Mouse (Mus musculus): ENCODE results near the gene Fgf22.

The Fgf22 gene

GRCm38 (mm10) chr10:79767372-79768244, 12.7 kb downstream of the Fgf22 start:
- peak; percentile 93 to 97 for DNase-seq

GRCm38 (mm10) chr10:79768400-79768799, 13.5 kb downstream of the Fgf22 start:
- peak; percentile 74 to 82 for DNase-seq

DNA sequence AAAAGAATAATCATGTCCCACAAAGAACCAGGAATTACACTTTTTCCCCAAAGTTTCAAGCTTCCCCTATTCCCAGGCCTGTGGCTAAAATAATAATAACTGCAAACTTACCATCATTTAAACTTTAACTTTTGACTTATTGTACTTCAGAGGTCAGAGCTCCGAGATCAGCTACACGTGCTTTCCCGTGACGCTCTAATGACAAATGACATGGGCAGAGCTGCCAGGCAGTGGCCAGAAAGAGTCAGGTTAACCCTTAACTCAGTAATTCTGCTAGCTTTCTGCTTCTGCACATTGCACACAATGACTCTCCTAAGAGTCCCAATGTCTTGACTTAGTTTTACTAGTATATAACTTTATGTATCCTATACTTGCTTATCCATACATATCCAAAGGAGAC, 14.5 kb downstream of the Fgf22 start:
- DNase-seq = no peak

DNA sequence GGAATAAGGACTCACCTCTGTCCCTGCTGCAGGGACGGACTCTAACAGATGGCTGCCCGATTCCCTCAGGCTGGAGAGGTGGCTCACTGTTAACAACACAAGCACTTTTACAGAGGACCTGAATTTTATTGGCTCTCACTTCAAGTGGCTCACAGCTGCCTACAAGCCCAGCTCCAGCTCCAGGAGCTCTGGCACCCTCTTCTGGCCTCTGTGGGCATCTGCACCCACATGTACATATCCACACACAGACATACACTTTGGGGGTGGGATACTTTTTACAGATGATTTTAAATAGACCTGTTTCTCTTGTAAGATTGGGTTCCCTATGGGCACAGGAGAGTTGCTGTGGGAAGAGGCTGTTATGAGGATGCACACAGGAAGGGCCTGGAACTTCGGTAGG, 17.4 kb downstream of the Fgf22 start:
- no peak for DNase-seq

- no peak for DNase-seq
These were observed 18.3 kb downstream of the Fgf22 start for GRCm38 (mm10) chr10:79773208-79773607.

GRCm38 (mm10) chr10:79774486-79775279, 19.8 kb downstream of the Fgf22 start:
- no peak for DNase-seq

DNA sequence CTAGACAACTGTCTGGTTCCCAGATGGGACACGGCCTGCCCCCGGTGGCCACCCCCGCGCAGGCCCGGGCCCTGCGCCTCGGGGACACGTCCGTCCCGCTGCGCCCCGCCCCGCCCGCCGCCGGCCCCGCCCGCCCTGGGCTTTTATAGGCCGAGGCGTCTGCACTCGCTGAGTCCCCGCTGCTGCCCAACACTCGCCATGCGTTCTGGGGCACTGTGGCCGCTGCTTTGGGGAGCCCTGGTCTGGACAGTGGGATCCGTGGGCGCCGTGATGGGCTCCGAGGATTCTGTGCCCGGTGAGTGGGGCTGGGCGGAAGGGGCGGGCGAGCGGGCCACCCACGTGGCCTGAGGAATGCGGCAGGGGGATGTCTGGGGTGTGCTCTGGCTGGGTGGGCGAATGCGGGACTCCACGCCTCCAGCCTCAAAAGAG, 22.2 kb downstream of the Fgf22 start, which contains the start of gene Fstl3:
Gene Fstl3 (plus strand): TSS at position 170 of the 429 bp plus-strand sequence.
- no peak for DNase-seq

GRCm38 (mm10) chr10:79778006-79778405, 23.1 kb downstream of the Fgf22 start:
- DNase-seq = peak in 1 of 2 experiments; percentile 48

GRCm38 (mm10) chr10:79779193-79779592, 24.3 kb downstream of the Fgf22 start:
- DNase-seq = no peak

DNA sequence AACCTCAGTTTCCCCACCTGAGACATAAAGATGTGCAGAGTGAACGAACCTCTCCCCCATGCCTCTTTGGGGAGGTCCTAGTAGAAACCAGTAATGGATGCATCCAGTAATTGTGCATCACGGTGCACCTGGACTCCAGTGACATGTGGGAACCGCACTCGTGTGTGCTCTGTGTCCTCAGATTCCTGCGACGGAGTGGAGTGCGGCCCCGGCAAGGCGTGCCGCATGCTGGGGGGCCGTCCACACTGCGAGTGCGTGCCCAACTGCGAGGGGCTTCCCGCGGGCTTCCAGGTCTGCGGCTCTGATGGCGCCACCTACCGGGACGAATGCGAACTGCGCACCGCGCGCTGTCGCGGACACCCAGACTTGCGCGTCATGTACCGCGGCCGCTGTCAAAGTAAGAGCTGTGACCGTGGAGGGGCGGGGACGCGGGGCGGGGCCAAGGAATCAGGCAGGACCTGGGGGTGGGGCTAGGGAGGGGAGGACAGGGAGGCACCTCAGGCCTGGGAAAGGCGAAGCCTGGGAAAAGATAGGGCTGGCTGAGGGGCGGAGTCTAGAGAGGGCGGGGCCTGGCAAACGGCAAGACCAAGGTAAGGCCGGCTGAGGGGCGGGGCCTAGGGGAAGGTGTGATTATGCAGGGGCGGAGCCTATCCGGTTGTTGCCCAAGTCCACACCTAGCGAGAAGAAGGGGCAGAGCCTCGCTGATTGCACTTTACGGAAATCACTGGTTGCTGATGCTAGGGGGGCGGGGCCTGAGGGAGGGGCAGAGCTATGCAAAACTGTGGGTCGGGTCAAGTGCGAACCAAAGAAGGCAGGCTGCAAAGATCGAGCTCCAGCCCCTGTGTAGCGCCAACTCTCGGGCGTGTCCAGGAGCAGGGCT, 25.1 kb downstream of the Fgf22 start:
- DNase-seq = peak; percentile 96 to 99

DNA sequence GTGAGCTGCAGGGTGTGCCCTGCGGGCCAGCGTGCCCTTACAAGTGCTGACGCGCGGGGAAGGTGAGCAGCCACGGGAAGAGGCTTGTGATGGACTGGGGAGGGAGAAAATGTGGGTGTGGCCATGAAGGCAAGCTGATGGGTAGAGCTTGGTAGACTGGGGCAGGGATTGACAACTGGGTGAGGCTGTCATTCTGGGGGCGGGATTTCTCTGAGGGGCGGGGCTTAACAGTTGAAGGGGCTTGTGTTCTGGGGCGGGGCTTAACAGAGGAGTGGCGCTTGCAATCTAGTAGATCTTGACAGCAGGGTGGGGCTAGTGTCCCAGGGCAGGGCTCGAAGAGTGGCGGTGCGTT, 25.8 kb downstream of the Fgf22 start:
- no peak for DNase-seq

- DNase-seq = peak in 1 of 2 experiments; percentile 50
These were observed 26.3 kb downstream of the Fgf22 start for GRCm38 (mm10) chr10:79781139-79781538.

DNA sequence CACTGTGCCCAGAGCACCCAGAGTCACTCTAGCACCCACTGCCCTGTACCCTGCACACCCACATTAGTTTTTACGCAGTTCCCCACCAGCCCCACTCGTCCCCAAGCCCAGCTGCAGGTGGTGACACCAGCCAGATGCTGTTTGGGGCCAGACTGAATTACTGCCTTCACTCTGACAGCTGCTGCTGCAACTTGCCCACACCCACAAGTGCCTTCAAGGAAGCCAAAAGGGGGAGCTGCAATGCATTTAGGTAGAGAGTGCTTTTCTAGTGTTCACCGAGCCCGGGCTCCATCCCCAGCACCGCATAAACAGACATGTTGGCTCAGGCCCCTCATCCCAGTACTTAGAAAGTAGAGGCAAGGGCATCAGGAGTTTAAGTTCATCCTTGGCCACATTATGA, 27.1 kb downstream of the Fgf22 start:
- DNase-seq = no peak

DNA sequence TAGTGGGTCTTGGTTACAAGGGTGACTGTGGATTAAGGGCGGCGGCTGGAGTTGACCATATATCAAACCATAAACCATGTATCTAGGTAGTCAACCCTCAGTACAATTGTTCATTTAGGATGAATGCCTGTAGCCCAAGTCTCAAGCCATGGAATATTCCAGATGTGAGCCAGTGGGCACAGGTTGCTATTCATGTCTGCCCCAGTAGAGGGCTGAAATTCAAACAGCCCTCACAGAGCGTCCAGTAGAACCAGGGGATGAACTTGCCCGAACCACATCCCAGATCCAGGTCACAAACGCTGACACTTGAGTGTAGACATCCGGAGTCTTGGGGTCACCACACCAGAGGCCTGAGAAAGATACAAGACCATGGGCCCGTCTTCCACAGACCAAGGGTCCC, 28.2 kb downstream of the Fgf22 start:
- DNase-seq = no peak

GRCm38 (mm10) chr10:79783920-79784800, 29.3 kb downstream of the Fgf22 start:
- peak in 1 of 2 experiments; percentile 60 for DNase-seq

DNA sequence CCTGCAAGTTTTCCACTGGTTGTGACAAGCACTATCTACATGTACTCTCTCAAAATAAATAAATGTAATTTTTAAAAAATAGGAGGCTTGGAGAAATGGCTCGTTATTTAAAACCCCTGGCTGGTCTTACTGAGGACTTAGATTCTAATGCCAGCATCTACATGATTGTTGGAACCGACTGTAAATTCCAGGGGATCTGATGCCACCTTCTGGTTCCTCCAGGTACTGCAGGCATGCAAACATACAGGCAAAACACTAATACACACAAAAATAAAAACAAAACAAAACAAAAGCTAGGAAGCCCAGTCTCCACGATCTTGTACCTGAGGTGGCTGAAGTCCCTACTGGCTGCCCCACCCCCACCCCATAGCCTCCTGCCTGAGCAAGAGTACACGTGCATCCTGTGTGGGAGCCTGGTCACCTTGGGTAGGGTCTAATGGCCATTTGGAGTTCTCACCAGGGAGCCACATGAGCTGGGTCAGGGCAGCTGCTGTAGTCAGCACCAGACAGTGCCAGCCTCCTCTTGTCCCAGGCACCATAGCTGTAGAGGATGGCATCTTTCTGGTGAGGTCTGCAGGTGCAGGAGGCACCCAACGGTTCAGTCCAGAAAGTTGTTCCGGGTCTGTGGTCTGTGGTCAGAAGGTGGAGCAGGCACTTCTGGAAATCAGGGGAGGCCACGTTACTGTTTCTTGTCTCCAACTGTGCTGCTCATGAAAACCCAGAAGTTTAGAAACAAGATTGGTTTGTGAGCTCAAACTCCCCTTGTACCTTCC, 33.7 kb downstream of the Fgf22 start:
- peak; percentile 77 to 86 for DNase-seq

DNA sequence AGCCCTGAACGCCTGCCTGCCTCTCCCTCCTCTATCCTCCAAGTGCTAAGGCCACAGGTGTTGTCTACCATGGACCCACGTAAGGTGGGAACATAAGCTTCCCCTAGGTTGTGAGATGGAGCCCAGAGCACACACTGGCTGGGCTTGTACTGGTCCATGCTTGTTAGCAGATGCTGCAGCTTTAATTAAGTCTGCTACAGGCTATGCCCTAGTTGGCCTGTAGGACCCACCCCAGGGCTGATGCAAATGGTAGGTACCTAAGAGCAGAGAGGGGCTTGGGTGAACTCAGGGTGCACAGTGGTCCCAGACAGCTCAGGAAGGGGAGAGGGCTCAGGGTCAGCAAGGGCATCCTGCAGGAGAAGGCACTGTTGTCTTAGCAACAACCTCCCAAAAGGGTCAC, 34.7 kb downstream of the Fgf22 start:
- DNase-seq = no peak

GRCm38 (mm10) chr10:79790861-79791260, 36.0 kb downstream of the Fgf22 start, which contains the start of gene Prss57:
Gene Prss57, minus strand, starts transcription at chr10:79790961.
- no peak for DNase-seq

DNA sequence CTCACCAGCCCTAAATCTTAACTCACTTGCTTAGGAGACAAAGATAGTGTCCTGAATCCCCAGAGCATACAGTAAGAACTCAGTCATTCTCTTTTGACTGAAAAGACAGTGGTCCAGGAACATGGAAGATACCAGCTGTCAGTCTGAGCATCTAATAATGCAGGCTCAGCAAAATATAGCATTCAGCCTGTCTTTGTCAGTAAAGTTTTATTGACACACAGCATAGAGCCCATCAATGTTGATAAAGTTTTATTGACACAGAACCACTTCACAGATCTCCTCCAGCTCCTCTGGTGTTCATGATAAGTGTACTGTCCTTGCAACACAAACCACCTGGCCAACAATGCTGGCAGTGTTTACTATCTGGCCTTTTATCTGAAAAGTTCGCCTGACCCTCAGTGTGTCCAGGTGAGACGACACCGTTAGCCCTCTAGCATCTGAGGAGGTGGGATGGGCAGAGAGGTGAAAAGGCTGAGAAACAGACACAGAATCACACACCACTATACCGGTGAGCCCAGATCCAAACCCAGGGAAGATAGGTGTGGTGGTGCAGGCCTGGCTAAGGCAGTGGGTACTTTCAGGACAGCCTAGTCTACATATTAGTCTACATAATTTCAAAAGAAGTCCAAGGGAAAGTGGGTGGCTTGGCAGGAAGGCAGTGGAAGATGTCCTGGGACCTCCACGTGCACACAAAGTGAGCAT, 37.6 kb downstream of the Fgf22 start:
- DNase-seq = no peak

- DNase-seq = peak; percentile 81 to 95
These were observed 38.3 kb downstream of the Fgf22 start, which contains the start of gene Palm for GRCm38 (mm10) chr10:79793051-79793737. Gene Palm, plus strand, starts transcription at chr10:79793572.
